Mouse (Mus musculus) bone marrow macrophage, adult 2 months (primary cell): ENCODE results near the gene Vmn1r40.

Source experiments
- CTCF ChIP-seq: IDR thresholded peaks from 2 replicates; pipeline ENCODE4 v1.5.1; 2012; ENCODE audit warnings: low read depth, mild to moderate bottlenecking, low read length, moderate library complexity
- POLR2A ChIP-seq: IDR thresholded peaks from 2 replicates; pipeline ENCODE4 v1.6.1; 2012; ENCODE audit warnings: mild to moderate bottlenecking, low read depth, low read length, borderline replicate concordance

DNA sequence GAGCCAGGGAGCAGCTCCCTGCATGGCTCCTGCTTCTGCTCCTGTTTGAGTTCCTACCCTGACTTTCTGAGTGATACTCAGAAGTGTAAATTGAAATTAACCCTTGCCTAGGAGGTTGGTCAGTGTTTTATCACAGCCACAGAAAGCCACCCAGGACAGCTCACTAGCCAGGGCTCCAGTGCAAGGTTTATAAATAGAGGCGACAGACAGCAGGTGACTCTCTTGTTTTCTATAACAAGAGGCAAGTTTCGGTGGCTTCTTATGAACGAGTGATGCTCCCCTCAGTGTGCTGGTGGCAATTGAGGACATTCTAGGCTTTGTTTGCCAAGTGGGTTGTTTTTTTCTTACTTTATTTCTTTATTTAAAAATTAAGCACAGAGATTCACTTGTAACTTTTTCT, 40.4 kb upstream of the Vmn1r40 start:
- TF ChIP-seq CTCF = no peak
- no peak for TF ChIP-seq POLR2A
